Mouse (Mus musculus) thymus, adult 2 months (tissue): ENCODE measurements around the gene Cul1. TPM values are rescaled to one million over a fixed set of nuclear protein-coding genes. Genes with fewer than 3 reads are reported as not detected.
A peak's percentile ranks its signal among the peaks of the same experiment; 100 is the strongest.
"Not testable (repeated sequence)": the region's sequence is repeated elsewhere in the genome, so short reads cannot be mapped to it uniquely, and the experiment has no call there.

ENCODE experiments used
- DNase-seq: peaks from one replicate; pipeline ENCODE4 v3.0.0; 2021
- H3K27ac ChIP-seq: fragments of 200-500 bp; 2 replicates; pipeline ENCODE4 v1.5.1; 2012; ENCODE audit warnings: low read length, control low read depth; ENCODE audit not compliant: control insufficient read depth, insufficient read depth
- H3K27me3 ChIP-seq: fragments of 200-500 bp; 2 replicates; pipeline ENCODE4 v1.6.1; 2012; ENCODE audit warnings: mild to moderate bottlenecking, low read length, moderate library complexity, mixed read lengths; ENCODE audit not compliant: control insufficient read depth, insufficient read depth
- H3K36me3 ChIP-seq: fragments of 200-500 bp; 2 replicates; pipeline ENCODE4 v1.6.1; 2012; ENCODE audit warnings: mild to moderate bottlenecking, low read length, moderate library complexity; ENCODE audit not compliant: control insufficient read depth, insufficient read depth
- H3K4me1 ChIP-seq: fragments of 200-500 bp; replicated peaks from 2 replicates; pipeline ENCODE4 v1.6.1; 2012; ENCODE audit warnings: low read length; ENCODE audit not compliant: control insufficient read depth, insufficient read depth
- H3K4me3 ChIP-seq: fragments of 200-500 bp; 2 replicates; pipeline ENCODE4 v1.5.1; 2012; ENCODE audit warnings: mild to moderate bottlenecking, low read length, control low read depth, moderate library complexity; ENCODE audit not compliant: control insufficient read depth, insufficient read depth
- CTCF ChIP-seq: fragments of 200-500 bp; IDR thresholded peaks from 2 replicates; pipeline ENCODE4 v1.5.1; 2012; ENCODE audit warnings: mild to moderate bottlenecking, control low read depth, low read length, moderate library complexity, borderline replicate concordance; ENCODE audit not compliant: control insufficient read depth, poor library complexity, insufficient read depth; ENCODE audit errors: extremely low read depth
- POLR2A ChIP-seq: fragments of 200-500 bp; IDR thresholded peaks from 2 replicates; pipeline ENCODE4 v1.6.1; 2012; ENCODE audit warnings: mild to moderate bottlenecking, low read length, control low read depth, moderate library complexity; ENCODE audit not compliant: control insufficient read depth, poor library complexity, insufficient read depth; ENCODE audit errors: extremely low read depth
- WGBS: fragments of 180-500 bp; shearing (Covaris S2); methylation state at CpG from one replicate; pipeline ENCODE4 v1.1.7; 2018; 5-methylcytosine and 5-hydroxymethylcytosine counted together
- polyA plus RNA-seq: library from polyadenylated mRNA; depleted of rRNA; stranded (reverse); fragments of >200 nt; gene quantifications from 2 replicates; pipeline ENCODE4 v1.2.3, GENCODE M21; 2012

The Cul1 gene
- polyA plus RNA-seq, 1 experiment: 20.7 TPM

GRCm38 (mm10) chr6:47421221-47421620 lies 32.0 kb upstream of the Cul1 start:
- TF ChIP-seq CTCF (no peak), POLR2A (no peak)
- Histone ChIP-seq H3K4me1 (no peaks in the 10 kb centered on the region), H3K27ac (no peak overlapping the region), H3K27me3 (no peaks in the 10 kb centered on the region), H3K4me3 (no peak overlapping the region), H3K36me3 (no peaks in the 10 kb centered on the region)
- DNase-seq: no peak
- 92% methylated on average over 1 of the region's 1 CpGs for WGBS

GRCm38 (mm10) chr6:47426136-47426535 lies 27.1 kb upstream of the Cul1 start:
- DNase-seq: no peak
- Histone ChIP-seq H3K36me3 (no peaks in the 10 kb centered on the region), H3K27me3 (no peaks in the 10 kb centered on the region), H3K4me1 (no peaks in the 10 kb centered on the region), H3K27ac (no peak overlapping the region), H3K4me3 (no peak overlapping the region)
- TF ChIP-seq POLR2A (no peak), CTCF (no peak)
- WGBS: 86% methylated on average over 1 of the region's 1 CpGs

GRCm38 (mm10) chr6:47426556-47426955 lies 26.6 kb upstream of the Cul1 start:
- H3K4me3 ChIP-seq, H3K27me3 ChIP-seq, H3K27ac ChIP-seq, H3K36me3 ChIP-seq, DNase-seq, H3K4me1 ChIP-seq: not testable (repeated sequence)
- whole genome bisulfite sequencing: 96% methylated on average over 4 of the region's 4 CpGs

GRCm38 (mm10) chr6:47432795-47433194 lies 20.4 kb upstream of the Cul1 start:
- not testable (repeated sequence) for H3K4me3 ChIP-seq, H3K36me3 ChIP-seq, H3K27ac ChIP-seq, DNase-seq, H3K4me1 ChIP-seq, H3K27me3 ChIP-seq
- 97% methylated on average over 12 of the region's 12 CpGs for WGBS

GRCm38 (mm10) chr6:47440080-47440479 lies 13.1 kb upstream of the Cul1 start:
- Histone ChIP-seq H3K4me3 (no peak overlapping the region), H3K36me3 (no peaks in the 10 kb centered on the region), H3K27me3 (no peaks in the 10 kb centered on the region), H3K4me1 (no peaks in the 10 kb centered on the region), H3K27ac (no peak overlapping the region)
- no peak for TF ChIP-seq POLR2A
- TF ChIP-seq CTCF: no peak
- no peak for DNase-seq
- 86% methylated on average over 2 of the region's 2 CpGs for WGBS

GRCm38 (mm10) chr6:47447658-47448057 lies 5.5 kb upstream of the Cul1 start:
- Histone ChIP-seq H3K4me1 (no peaks in the 10 kb centered on the region), H3K27me3 (no peaks in the 10 kb centered on the region), H3K4me3 (no peak overlapping the region), H3K27ac (no peak overlapping the region), H3K36me3 (no peaks in the 10 kb centered on the region)
- WGBS: 100% methylated on average over 1 of the region's 1 CpGs
- no peak for TF ChIP-seq POLR2A
- no peak for TF ChIP-seq CTCF
- DNase-seq: no peak

- TF ChIP-seq CTCF: 0 out of 2 replicates have a peak, but pooled peaks have one; percentile 13
- no peak for TF ChIP-seq POLR2A
- H3K36me3 ChIP-seq: no peaks in the 10 kb centered on the region
- peak; percentile 51 for DNase-seq
- peak overlapping the region; percentile 100 for H3K4me3 ChIP-seq
- peaks cover 5% of the 10 kb centered on the region for H3K4me1 ChIP-seq
- no peaks in the 10 kb centered on the region for H3K27me3 ChIP-seq
- H3K27ac ChIP-seq: no peak overlapping the region; the same call in 1 of the 2 replicates
- under 1% methylated on average over 42 of the region's 42 CpGs for WGBS
Observed at GRCm38 (mm10) chr6:47453522-47454130, 428 bp downstream of the Cul1 start.
